Mouse (Mus musculus) small intestine, adult 2 months (tissue): ENCODE results near the gene Zfand5.
"Not testable (repeated sequence)": the region's sequence is repeated elsewhere in the genome, so short reads cannot be mapped to it uniquely, and the experiment has no call there.

Experiments used
- CTCF ChIP-seq: fragments of 200-500 bp; IDR thresholded peaks from 2 replicates; pipeline ENCODE4 v1.5.1; 2012; ENCODE audit warnings: low read depth, mild to moderate bottlenecking, control low read depth, inconsistent platforms, low read length, moderate library complexity, mixed read lengths; ENCODE audit not compliant: insufficient replicate concordance, insufficient read length; ENCODE audit errors: extremely low read depth
- POLR2A ChIP-seq: fragments of 200-500 bp; IDR thresholded peaks from 2 replicates; pipeline ENCODE4 v1.6.1; 2012; ENCODE audit warnings: low read depth, mild to moderate bottlenecking, control low read depth, inconsistent platforms, low read length, moderate library complexity

DNA sequence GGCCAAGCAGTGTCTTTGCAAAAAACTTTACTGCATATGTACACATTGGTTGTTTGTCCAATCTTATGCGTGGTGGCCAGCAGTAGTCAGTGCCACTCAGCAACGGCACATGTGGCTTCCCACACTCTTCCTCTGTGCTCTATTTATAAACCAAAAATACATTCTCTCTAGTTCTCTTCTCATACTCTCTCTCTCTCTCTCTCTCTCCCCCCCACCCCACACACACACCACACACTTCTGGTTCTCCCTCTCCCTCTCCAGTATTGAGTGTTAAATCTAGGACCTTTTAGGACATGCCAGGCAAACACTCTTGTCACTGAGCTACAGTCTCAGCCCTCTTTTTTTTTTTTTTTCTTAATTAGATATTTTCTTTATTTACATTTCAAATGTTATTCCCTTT lies 23.3 kb upstream of the Zfand5 start:
- TF ChIP-seq CTCF, POLR2A: not testable (repeated sequence)
